ENCODE assay signal across 18 mouse cellular contexts in the genomic region with DNA sequence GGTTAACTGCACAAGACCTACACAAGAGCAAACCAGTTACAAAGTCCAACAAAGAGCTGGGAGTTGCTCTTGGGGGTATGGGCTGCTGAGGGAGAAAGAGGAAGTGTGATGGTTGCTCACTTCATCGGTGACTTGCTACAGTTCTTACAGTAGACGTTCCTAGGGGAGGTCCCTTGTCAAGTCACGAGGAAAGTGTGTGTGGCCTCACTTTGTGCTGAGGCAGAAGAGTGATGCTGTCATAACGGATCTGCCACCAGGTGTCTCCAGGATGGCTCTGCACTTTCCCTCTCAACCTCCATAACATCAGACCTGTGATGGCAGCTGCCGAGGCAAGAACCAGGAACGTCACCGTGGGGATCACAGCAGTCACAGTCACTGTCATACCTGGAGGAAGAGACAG. TPM values are rescaled to one million over a fixed set of nuclear protein-coding genes. Genes with fewer than 3 reads are reported as not detected.
DNase-seq lines count a peak whose midpoint lies in the region; ATAC-seq and TF ChIP-seq lines count a peak whose summit lies in the region.
"Had no signal": no experiment of that assay in that cellular context is flagged by ENCODE, and none has a peak within 500 bp of the region (broad histone marks: within the 10 kb centered on the region; RNA-seq: fewer than 3 reads in every experiment).

No protein-coding gene starts in this region.

- DNase-seq in gastrocnemius, adult 2 months: no peak
- no peak for DNase-seq in gastrocnemius, adult 18-20 months (ENCODE audit: low spot score)
- DNase-seq in liver, postnatal 0 days: no peak
- DNase-seq in B cell, adult 2 months: peak; percentile 37 to 45
- no peak for DNase-seq in yolk sac, embryonic 10.5 days (ENCODE audit: low spot score)
- DNase-seq in kidney, adult 18-20 months: no peak
- DNase-seq: cerebellum, postnatal 36 days; kidney, adult 8-10 months had no signal

- no peaks in the 10 kb centered on the region for H3K9me3 ChIP-seq in liver, postnatal 0 days (ENCODE audit: low read length)
- no peaks in the 10 kb centered on the region for H3K9me3 ChIP-seq in liver, embryonic 12.5 days (replicated peaks)
- H3K9me3 ChIP-seq: embryonic facial prominence, embryonic 12.5 days; hindbrain, embryonic 13.5 days; limb, embryonic 12.5 days; lung, embryonic 15.5 days; neural tube, embryonic 15.5 days had no signal

- H3K27me3 ChIP-seq in liver, postnatal 0 days (ENCODE audit: insufficient read depth, low read length): no peaks in the 10 kb centered on the region
- peaks cover 26% of the 10 kb centered on the region for H3K27me3 ChIP-seq in liver, embryonic 12.5 days (replicated peaks)
- H3K27me3 ChIP-seq: embryonic facial prominence, embryonic 12.5 days; hindbrain, embryonic 13.5 days; limb, embryonic 12.5 days; lung, embryonic 15.5 days; neural tube, embryonic 15.5 days had no signal

- TF ChIP-seq CTCF in gastrocnemius, adult 2 months (IDR thresholded peaks at IDR 0.05): peak; percentile 26; the same call in 1 of the 2 replicates
- TF ChIP-seq CTCF in liver, postnatal 0 days (IDR thresholded peaks at IDR 0.05; ENCODE audit: low read depth): peak; percentile 46

- intact Hi-C loops in gastrocnemius, adult 2 months (cut with DNase I): no loop called here

- H3K27ac ChIP-seq in gastrocnemius, adult 2 months: no peak overlapping the region
- H3K27ac ChIP-seq in liver, postnatal 0 days (ENCODE audit: low read depth): no peak overlapping the region
- H3K27ac ChIP-seq in liver, embryonic 12.5 days: no peak overlapping the region
- H3K27ac ChIP-seq: embryonic facial prominence, embryonic 12.5 days; hindbrain, embryonic 13.5 days; limb, embryonic 12.5 days; lung, embryonic 15.5 days; neural tube, embryonic 15.5 days had no signal

- H3K4me3 ChIP-seq in gastrocnemius, adult 2 months: no peak overlapping the region
- no peak overlapping the region for H3K4me3 ChIP-seq in liver, postnatal 0 days (ENCODE audit: low read depth, low read length)
- H3K4me3 ChIP-seq in liver, embryonic 12.5 days: no peak overlapping the region
- H3K4me3 ChIP-seq: embryonic facial prominence, embryonic 12.5 days; hindbrain, embryonic 13.5 days; limb, embryonic 12.5 days; lung, embryonic 15.5 days; neural tube, embryonic 15.5 days had no signal

- 61% methylated on average over 7 of the region's 7 CpGs for WGBS in liver, postnatal 0 days (ENCODE audit: insufficient replicate concordance)
- WGBS in liver, embryonic 12.5 days (ENCODE audit: insufficient replicate concordance): 58% methylated on average over 7 of the region's 7 CpGs

- 0 out of 2 replicates have a peak, but pooled peaks cover 2% of the 10 kb centered on the region for H3K4me1 ChIP-seq in liver, postnatal 0 days (ENCODE audit: insufficient read depth)
- H3K4me1 ChIP-seq in liver, embryonic 12.5 days: peaks cover 16% of the 10 kb centered on the region
- H3K4me1 ChIP-seq: embryonic facial prominence, embryonic 12.5 days; neural tube, embryonic 15.5 days had no signal

- no peak overlapping the region for H3K9ac ChIP-seq in liver, postnatal 0 days (replicated peaks)
- no peak overlapping the region for H3K9ac ChIP-seq in liver, embryonic 12.5 days
- H3K9ac ChIP-seq: embryonic facial prominence, embryonic 12.5 days; hindbrain, embryonic 13.5 days; limb, embryonic 12.5 days; lung, embryonic 15.5 days; neural tube, embryonic 15.5 days had no signal

- no peak for ATAC-seq in liver, postnatal 0 days
- no peak for ATAC-seq in liver, embryonic 12.5 days
- peak; percentile 90 for ATAC-seq in megakaryocyte, adult 5-6 weeks (ENCODE audit: poor library complexity, severe bottlenecking)
- ATAC-seq: activated CD4-positive, CD25-positive, alpha-beta regulatory T cell, adult 4 months had no signal

- no peak overlapping the region for H3K4me2 ChIP-seq in liver, postnatal 0 days (ENCODE audit: low read depth, low read length)
- H3K4me2 ChIP-seq in liver, embryonic 12.5 days: no peak overlapping the region
- H3K4me2 ChIP-seq: embryonic facial prominence, embryonic 12.5 days; hindbrain, embryonic 13.5 days; limb, embryonic 12.5 days; lung, embryonic 15.5 days; neural tube, embryonic 15.5 days had no signal

- H3K36me3 ChIP-seq in liver, postnatal 0 days (replicated peaks; ENCODE audit: insufficient read depth, low read length): no peaks in the 10 kb centered on the region
- no peaks in the 10 kb centered on the region for H3K36me3 ChIP-seq in liver, embryonic 12.5 days
- H3K36me3 ChIP-seq: embryonic facial prominence, embryonic 12.5 days; hindbrain, embryonic 13.5 days; limb, embryonic 12.5 days; lung, embryonic 15.5 days; neural tube, embryonic 15.5 days had no signal

- no peak for TF ChIP-seq EP300 in liver, postnatal 0 days (IDR thresholded peaks at IDR 0.05; ENCODE audit: low read depth)

RNA-seq across cellular contexts. Expression of a gene that starts 13.9 kb away (rescaled TPM):
- total RNA-seq in gastrocnemius, adult 2 months (2021): under 1 TPM; 0.15 to 0.39 TPM
- under 1 TPM; 0.16 to 0.21 TPM for total RNA-seq in gastrocnemius, adult 18-20 months (2021)
- polyA plus RNA-seq in liver, postnatal 0 days (2015; fragmentation: Nextera tagmentation; extraction: Ambion mirVana): 0.02 TPM in 1 of 2 replicates, not detected in the other
- polyA plus RNA-seq in liver, embryonic 12.5 days (2016; fragmentation: Nextera tagmentation; extraction: Ambion mirVana): 0.04 TPM in 1 of 2 replicates, not detected in the other
- total RNA-seq in megakaryocyte, adult 5-6 weeks (2015): not detected in 2 replicates
- not detected in 2 replicates for total RNA-seq in megakaryocyte, adult 5-6 weeks (2017)
- polyA plus RNA-seq: activated CD4-positive, CD25-positive, alpha-beta regulatory T cell, adult 4 months; embryonic facial prominence, embryonic 12.5 days; heart, embryonic 16.5 days; limb, embryonic 12.5 days had no signal

RNA-seq across cellular contexts. Expression of a gene that starts 24.6 kb away (rescaled TPM):
- 1 to 10 TPM; 2.9 to 6.3 TPM for total RNA-seq in gastrocnemius, adult 2 months (2021)
- total RNA-seq in gastrocnemius, adult 18-20 months (2021): 1 to 10 TPM; 2.7 to 5.1 TPM
- polyA plus RNA-seq in liver, postnatal 0 days (2015; fragmentation: Nextera tagmentation; extraction: Ambion mirVana): 397 and 414 TPM in 2 replicates
- polyA plus RNA-seq in liver, embryonic 12.5 days (2016; fragmentation: Nextera tagmentation; extraction: Ambion mirVana): 110 and 115 TPM in 2 replicates
- total RNA-seq in megakaryocyte, adult 5-6 weeks (2015): 66.8 and 92.8 TPM in 2 replicates
- 93.0 and 99.7 TPM in 2 replicates for total RNA-seq in megakaryocyte, adult 5-6 weeks (2017)

RNA-seq across cellular contexts. Expression of a gene that starts 46.6 kb away (rescaled TPM):
- total RNA-seq in gastrocnemius, adult 2 months (2021): not detected
- not detected for total RNA-seq in gastrocnemius, adult 18-20 months (2021)
- 0.09 and 0.19 TPM in 2 replicates for polyA plus RNA-seq in liver, postnatal 0 days (2015; fragmentation: Nextera tagmentation; extraction: Ambion mirVana)
- polyA plus RNA-seq in liver, embryonic 12.5 days (2016; fragmentation: Nextera tagmentation; extraction: Ambion mirVana): 0.05 and 0.06 TPM in 2 replicates
- not detected in 2 replicates for total RNA-seq in megakaryocyte, adult 5-6 weeks (2015)
- not detected in 2 replicates for total RNA-seq in megakaryocyte, adult 5-6 weeks (2017)
- polyA plus RNA-seq: activated CD4-positive, CD25-positive, alpha-beta regulatory T cell, adult 4 months; heart, embryonic 16.5 days; large intestine, adult 2 months; limb, embryonic 12.5 days; lung, embryonic 15.5 days; neural tube, embryonic 15.5 days had no signal

Comparison
In these comparisons a context has a peak if more than half of its experiments do, and no peak if none do; other contexts are left out.
1. DNase-seq: peak in B cell, adult 2 months (2 of 2); none in gastrocnemius, adult 2 months (single experiment), gastrocnemius, adult 18-20 months (single experiment), liver, postnatal 0 days (single experiment), yolk sac, embryonic 10.5 days (single experiment) and kidney, adult 18-20 months (single experiment).
2. RNA of a gene that starts 24.6 kb away (total RNA-seq): 66.8 to 99.7 TPM in megakaryocyte, adult 5-6 weeks; 2.9 to 6.3 TPM in gastrocnemius, adult 2 months and 2.7 to 5.1 TPM in gastrocnemius, adult 18-20 months; every median in the first group is over 4 times any median in the second.